Mouse (Mus musculus): ENCODE results near the gene Ppp4r1. TPM values are rescaled to one million over a fixed set of nuclear protein-coding genes. Genes with fewer than 3 reads are reported as not detected.

Gene Ppp4r1
- total and polyA plus RNA-seq, 2 experiments from 2014 or later: 22.0 to 52.4 TPM

- H3K9ac ChIP-seq (replicated peaks; ENCODE audit: low read depth, low read length): no peak overlapping the region
- WGBS: 90% methylated on average over 10 of the region's 10 CpGs
- H3K27me3 ChIP-seq (ENCODE audit: control insufficient read depth, insufficient read depth, low read length): no peaks in the 10 kb centered on the region
- H3K36me3 ChIP-seq (replicated peaks; ENCODE audit: control insufficient read depth, insufficient read depth, low read length): peaks cover 15% of the 10 kb centered on the region
- H3K9me3 ChIP-seq (replicated peaks; ENCODE audit: control insufficient read depth, low read length): no peaks in the 10 kb centered on the region
- no peak for DNase-seq (ENCODE audit: low spot score)
- H3K4me1 ChIP-seq (ENCODE audit: control insufficient read depth, insufficient read depth): no peaks in the 10 kb centered on the region
- H3K4me3 ChIP-seq (ENCODE audit: low read depth, low read length): no peak overlapping the region
- H3K4me2 ChIP-seq (ENCODE audit: low read depth, low read length): no peak overlapping the region
- no peak overlapping the region for H3K27ac ChIP-seq (ENCODE audit: low read depth)
- ATAC-seq (ENCODE audit: insufficient read depth, low read depth): no peak
- TF ChIP-seq EP300 (IDR thresholded peaks at IDR 0.05; ENCODE audit: low read depth) (no peak), CTCF (IDR thresholded peaks at IDR 0.05; ENCODE audit: low read depth) (no peak)
These were observed 87.3 kb downstream of the Ppp4r1 start for GRCm38 (mm10) chr17:65869720-65870119.

GRCm38 (mm10) chr17:65870146-65870545, 87.8 kb downstream of the Ppp4r1 start:
- H3K4me3 ChIP-seq (ENCODE audit: low read depth, low read length): no peak overlapping the region
- DNase-seq (ENCODE audit: low spot score) (peak; percentile 32), ATAC-seq (ENCODE audit: insufficient read depth, low read depth) (peak; percentile 37; the same call in 1 of the 2 replicates)
- no peak overlapping the region for H3K27ac ChIP-seq (ENCODE audit: low read depth)
- TF ChIP-seq EP300 (IDR thresholded peaks at IDR 0.05; ENCODE audit: low read depth) (no peak), CTCF (IDR thresholded peaks at IDR 0.05; ENCODE audit: low read depth) (peak; percentile 77)
- WGBS: 45% methylated on average over 4 of the region's 4 CpGs
- no peaks in the 10 kb centered on the region for H3K9me3 ChIP-seq (replicated peaks; ENCODE audit: control insufficient read depth, low read length)
- H3K9ac ChIP-seq (replicated peaks; ENCODE audit: low read depth, low read length): no peak overlapping the region
- no peaks in the 10 kb centered on the region for H3K27me3 ChIP-seq (ENCODE audit: control insufficient read depth, insufficient read depth, low read length)
- peaks cover 15% of the 10 kb centered on the region for H3K36me3 ChIP-seq (replicated peaks; ENCODE audit: control insufficient read depth, insufficient read depth, low read length)
- no peaks in the 10 kb centered on the region for H3K4me1 ChIP-seq (ENCODE audit: control insufficient read depth, insufficient read depth)
- H3K4me2 ChIP-seq (ENCODE audit: low read depth, low read length): no peak overlapping the region

- no peak overlapping the region for H3K9ac ChIP-seq (replicated peaks; ENCODE audit: low read depth, low read length)
- ATAC-seq (ENCODE audit: insufficient read depth, low read depth) (no peak), DNase-seq (ENCODE audit: low spot score) (no peak)
- H3K4me3 ChIP-seq (ENCODE audit: low read depth, low read length): no peak overlapping the region
- H3K36me3 ChIP-seq (replicated peaks; ENCODE audit: control insufficient read depth, insufficient read depth, low read length): peaks cover 9% of the 10 kb centered on the region
- no peaks in the 10 kb centered on the region for H3K4me1 ChIP-seq (ENCODE audit: control insufficient read depth, insufficient read depth)
- TF ChIP-seq EP300 (IDR thresholded peaks at IDR 0.05; ENCODE audit: low read depth): no peak
- no peak for TF ChIP-seq CTCF (IDR thresholded peaks at IDR 0.05; ENCODE audit: low read depth)
- no peak overlapping the region for H3K27ac ChIP-seq (ENCODE audit: low read depth)
- 34% methylated on average over 5 of the region's 5 CpGs for WGBS
- H3K4me2 ChIP-seq (ENCODE audit: low read depth, low read length): no peak overlapping the region
- no peaks in the 10 kb centered on the region for H3K9me3 ChIP-seq (replicated peaks; ENCODE audit: control insufficient read depth, low read length)
- no peaks in the 10 kb centered on the region for H3K27me3 ChIP-seq (ENCODE audit: control insufficient read depth, insufficient read depth, low read length)
These were observed 89.3 kb downstream of the Ppp4r1 start for GRCm38 (mm10) chr17:65871641-65872041.

GRCm38 (mm10) chr17:65872051-65872450, 89.7 kb downstream of the Ppp4r1 start:
- no peak for DNase-seq (ENCODE audit: low spot score)
- no peak overlapping the region for H3K4me3 ChIP-seq (ENCODE audit: low read depth, low read length)
- no peak for ATAC-seq (ENCODE audit: insufficient read depth, low read depth)
- H3K9ac ChIP-seq (replicated peaks; ENCODE audit: low read depth, low read length): no peak overlapping the region
- peaks cover 5% of the 10 kb centered on the region for H3K36me3 ChIP-seq (replicated peaks; ENCODE audit: control insufficient read depth, insufficient read depth, low read length)
- TF ChIP-seq CTCF (IDR thresholded peaks at IDR 0.05; ENCODE audit: low read depth) (no peak), EP300 (IDR thresholded peaks at IDR 0.05; ENCODE audit: low read depth) (no peak)
- H3K9me3 ChIP-seq (replicated peaks; ENCODE audit: control insufficient read depth, low read length): no peaks in the 10 kb centered on the region
- no peaks in the 10 kb centered on the region for H3K27me3 ChIP-seq (ENCODE audit: control insufficient read depth, insufficient read depth, low read length)
- 57% methylated on average over 6 of the region's 6 CpGs for WGBS
- no peaks in the 10 kb centered on the region for H3K4me1 ChIP-seq (ENCODE audit: control insufficient read depth, insufficient read depth)
- H3K4me2 ChIP-seq (ENCODE audit: low read depth, low read length): no peak overlapping the region
- no peak overlapping the region for H3K27ac ChIP-seq (ENCODE audit: low read depth)

GRCm38 (mm10) chr17:65872652-65873051, 90.3 kb downstream of the Ppp4r1 start:
- H3K27ac ChIP-seq (ENCODE audit: low read depth): no peak overlapping the region
- no peak for TF ChIP-seq EP300 (IDR thresholded peaks at IDR 0.05; ENCODE audit: low read depth)
- TF ChIP-seq CTCF (IDR thresholded peaks at IDR 0.05; ENCODE audit: low read depth): peak; percentile 54
- peak; percentile 60 for ATAC-seq (ENCODE audit: insufficient read depth, low read depth)
- H3K27me3 ChIP-seq (ENCODE audit: control insufficient read depth, insufficient read depth, low read length): no peaks in the 10 kb centered on the region
- no peak overlapping the region for H3K9ac ChIP-seq (replicated peaks; ENCODE audit: low read depth, low read length)
- H3K4me3 ChIP-seq (ENCODE audit: low read depth, low read length): no peak overlapping the region
- WGBS: 46% methylated on average over 6 of the region's 6 CpGs
- H3K9me3 ChIP-seq (replicated peaks; ENCODE audit: control insufficient read depth, low read length): no peaks in the 10 kb centered on the region
- DNase-seq (ENCODE audit: low spot score): peak; percentile 18
- H3K4me1 ChIP-seq (ENCODE audit: control insufficient read depth, insufficient read depth): no peaks in the 10 kb centered on the region
- H3K36me3 ChIP-seq (replicated peaks; ENCODE audit: control insufficient read depth, insufficient read depth, low read length): no peaks in the 10 kb centered on the region; the same call in 1 of the 2 replicates
- no peak overlapping the region for H3K4me2 ChIP-seq (ENCODE audit: low read depth, low read length)

GRCm38 (mm10) chr17:65873156-65873555, 90.8 kb downstream of the Ppp4r1 start:
- DNase-seq (ENCODE audit: low spot score) (no peak), ATAC-seq (ENCODE audit: insufficient read depth, low read depth) (no peak)
- Histone ChIP-seq H3K4me2 (ENCODE audit: low read depth, low read length) (no peak overlapping the region), H3K27ac (ENCODE audit: low read depth) (no peak overlapping the region), H3K27me3 (ENCODE audit: control insufficient read depth, insufficient read depth, low read length) (no peaks in the 10 kb centered on the region), H3K36me3 (replicated peaks; ENCODE audit: control insufficient read depth, insufficient read depth, low read length) (no peaks in the 10 kb centered on the region; the same call in 1 of the 2 replicates), H3K9me3 (replicated peaks; ENCODE audit: control insufficient read depth, low read length) (no peaks in the 10 kb centered on the region), H3K4me1 (ENCODE audit: control insufficient read depth, insufficient read depth) (no peaks in the 10 kb centered on the region), H3K9ac (replicated peaks; ENCODE audit: low read depth, low read length) (no peak overlapping the region), H3K4me3 (ENCODE audit: low read depth, low read length) (no peak overlapping the region)
- TF ChIP-seq CTCF (IDR thresholded peaks at IDR 0.05; ENCODE audit: low read depth) (no peak), EP300 (IDR thresholded peaks at IDR 0.05; ENCODE audit: low read depth) (no peak)
- 85% methylated on average over 4 of the region's 4 CpGs for WGBS

All from heart, postnatal 0 days (tissue).